13 mouse cellular contexts compared by ENCODE assay signal in genomic region chr1:180943896-180944295, GRCm38 (mm10). TPM values are rescaled to one million over a fixed set of nuclear protein-coding genes. Genes with fewer than 3 reads are reported as not detected.
DNase-seq lines count a peak whose midpoint lies in the region; ATAC-seq and TF ChIP-seq lines count a peak whose summit lies in the region.
"Had no signal": no experiment of that assay in that cellular context is flagged by ENCODE, and none has a peak within 500 bp of the region (broad histone marks: within the 10 kb centered on the region; RNA-seq: fewer than 3 reads in every experiment).

No protein-coding gene starts in this region.

- no peak for ATAC-seq in midbrain, embryonic 15.5 days (replicated peaks)
- ATAC-seq in megakaryocyte-erythroid progenitor cell, adult 5-6 weeks (replicated peaks; ENCODE audit: low FRiP score, low TSS enrichment, poor library complexity, severe bottlenecking), result no peak
- ATAC-seq: forebrain, embryonic 14.5 days had no signal

- peak; percentile 82 to 87 for DNase-seq in adrenal gland, adult (ENCODE audit: inconsistent age in 2 of 2, low spot score in 1 of 2)
- no peak for DNase-seq in adrenal gland, postnatal 4 days (ENCODE audit: low spot score in 2 of 2)
- no peak for DNase-seq in layer of hippocampus, adult 2 months (ENCODE audit: low spot score in 2 of 2)
- no peak for DNase-seq in layer of hippocampus, postnatal 14 days (ENCODE audit: low spot score in 2 of 2)
- DNase-seq: cerebellum, adult 9-11 months had no signal

- H3K27ac ChIP-seq in layer of hippocampus, adult 2 months, result peak overlapping the region; percentile 86; the same call in 1 of the 2 replicates
- H3K27ac ChIP-seq in cortical plate, adult 2 months (ENCODE audit: insufficient read depth, low read length), result 0 out of 2 replicates have a peak overlapping the region, but pooled peaks have one; percentile 92
- H3K27ac ChIP-seq in midbrain, embryonic 15.5 days, result no peak overlapping the region
- H3K27ac ChIP-seq: hindbrain, embryonic 14.5 days; neural tube, embryonic 15.5 days had no signal

- H3K4me2 ChIP-seq in midbrain, embryonic 15.5 days, result no peak overlapping the region

- 75% methylated on average over 1 of the region's 1 CpGs for WGBS in midbrain, embryonic 15.5 days

- TF ChIP-seq CTCF in layer of hippocampus, adult 2 months (conservative IDR thresholded peaks at IDR 0.05), result peak; percentile 26; the same call in 1 of the 2 replicates
- TF ChIP-seq CTCF in cortical plate, adult 2 months (IDR thresholded peaks at IDR 0.05; ENCODE audit: extremely low read depth, insufficient read depth, low read length), result no peak

- H3K4me1 ChIP-seq in cortical plate, adult 2 months (ENCODE audit: control insufficient read depth, insufficient read depth, low read length), result no peaks in the 10 kb centered on the region
- H3K4me1 ChIP-seq in megakaryocyte, embryonic 14.5 days, result peaks cover 59% of the 10 kb centered on the region
- H3K4me1 ChIP-seq in midbrain, embryonic 15.5 days, result peaks cover 13% of the 10 kb centered on the region

- H3K4me3 ChIP-seq in layer of hippocampus, adult 2 months, result no peak overlapping the region
- H3K4me3 ChIP-seq in cortical plate, adult 2 months (ENCODE audit: insufficient read depth, low read length), result no peak overlapping the region
- H3K4me3 ChIP-seq in megakaryocyte, embryonic 14.5 days (replicated peaks), result peak overlapping the region; percentile 99
- no peak overlapping the region for H3K4me3 ChIP-seq in midbrain, embryonic 15.5 days
- H3K4me3 ChIP-seq: neural tube, embryonic 15.5 days had no signal

- H3K9ac ChIP-seq in midbrain, embryonic 15.5 days, result no peak overlapping the region
- H3K9ac ChIP-seq: hindbrain, embryonic 14.5 days; neural tube, embryonic 15.5 days had no signal

- no peaks in the 10 kb centered on the region for H3K27me3 ChIP-seq in megakaryocyte, embryonic 14.5 days (replicated peaks)
- peaks cover 38% of the 10 kb centered on the region for H3K27me3 ChIP-seq in midbrain, embryonic 15.5 days (replicated peaks)

- H3K9me3 ChIP-seq in megakaryocyte, embryonic 14.5 days, result no peaks in the 10 kb centered on the region
- no peaks in the 10 kb centered on the region for H3K9me3 ChIP-seq in midbrain, embryonic 15.5 days
- H3K9me3 ChIP-seq: neural tube, embryonic 15.5 days had no signal

- peaks cover 30% of the 10 kb centered on the region for H3K36me3 ChIP-seq in megakaryocyte, embryonic 14.5 days (replicated peaks; ENCODE audit: low read length)
- no peaks in the 10 kb centered on the region for H3K36me3 ChIP-seq in midbrain, embryonic 15.5 days (replicated peaks)
- H3K36me3 ChIP-seq: neural tube, embryonic 15.5 days had no signal

- TF ChIP-seq POLR2A in cortical plate, adult 2 months (IDR thresholded peaks at IDR 0.05; ENCODE audit: extremely low read depth, insufficient read depth, low read length), result no peak

RNA-seq across cellular contexts. Expression of gene Tmem63a, which starts 1.8 kb away (rescaled TPM):
- 10 to 100 TPM; 32.2 to 33.0 TPM for total RNA-seq in adrenal gland, postnatal 4 days (2021)
- total RNA-seq in layer of hippocampus, adult 2 months (2021), result 10 to 100 TPM; 20.4 to 23.8 TPM
- total RNA-seq in layer of hippocampus, postnatal 14 days (2021), result 10 to 100 TPM in 1 of 2 experiments, 1 to 10 TPM in 1; 8.6 to 11.5 TPM
- polyA plus RNA-seq in cortical plate, adult 2 months (2012; rRNA removed), result 48.2 and 64.1 TPM in 2 replicates
- polyA plus RNA-seq in megakaryocyte, embryonic 14.5 days (2012; ENCODE audit: insufficient read depth, low replicate concordance), result 1.5 and 6.7 TPM in 2 replicates
- polyA plus RNA-seq in midbrain, embryonic 15.5 days (2015; fragmentation: Nextera tagmentation; extraction: Ambion mirVana), result 1.4 and 1.8 TPM in 2 replicates
- total RNA-seq in megakaryocyte-erythroid progenitor cell, adult 5-6 weeks (2014; fragmentation: Nextera tagmentation), result 22.5 and 26.6 TPM in 2 replicates
- total RNA-seq in megakaryocyte-erythroid progenitor cell, adult 5-6 weeks (2017), result 4.8 and 10.8 TPM in 2 replicates

RNA-seq across cellular contexts. Expression of gene Lefty1, which starts 9.1 kb away (rescaled TPM):
- total RNA-seq in adrenal gland, postnatal 4 days (2021), result 1 to 10 TPM; 1.4 to 2.7 TPM
- 10 to 100 TPM; 11.4 to 12.9 TPM for total RNA-seq in layer of hippocampus, adult 2 months (2021)
- total RNA-seq in layer of hippocampus, postnatal 14 days (2021), result 1 to 10 TPM; 7.2 to 9.3 TPM
- 1.5 and 8.1 TPM in 2 replicates for polyA plus RNA-seq in cortical plate, adult 2 months (2012; rRNA removed)
- 0.83 TPM in 1 of 2 replicates, not detected in the other for polyA plus RNA-seq in megakaryocyte, embryonic 14.5 days (2012; ENCODE audit: insufficient read depth, low replicate concordance)
- 0.22 and 0.28 TPM in 2 replicates for polyA plus RNA-seq in midbrain, embryonic 15.5 days (2015; fragmentation: Nextera tagmentation; extraction: Ambion mirVana)
- 6.4 and 11.9 TPM in 2 replicates for total RNA-seq in megakaryocyte-erythroid progenitor cell, adult 5-6 weeks (2014; fragmentation: Nextera tagmentation)
- total RNA-seq in megakaryocyte-erythroid progenitor cell, adult 5-6 weeks (2017), result 3.4 TPM in 1 of 2 replicates, not detected in the other

RNA-seq across cellular contexts. Expression of gene Pycr2, which starts 39.8 kb away (rescaled TPM):
- total RNA-seq in adrenal gland, postnatal 4 days (2021), result 10 to 100 TPM; 43.6 to 43.7 TPM
- total RNA-seq in layer of hippocampus, adult 2 months (2021), result 10 to 100 TPM; 42.9 to 44.9 TPM
- total RNA-seq in layer of hippocampus, postnatal 14 days (2021), result 10 to 100 TPM; 41.5 to 43.4 TPM
- 36.6 and 38.0 TPM in 2 replicates for polyA plus RNA-seq in cortical plate, adult 2 months (2012; rRNA removed)
- polyA plus RNA-seq in megakaryocyte, embryonic 14.5 days (2012; ENCODE audit: insufficient read depth, low replicate concordance), result 54.5 and 76.2 TPM in 2 replicates
- polyA plus RNA-seq in midbrain, embryonic 15.5 days (2015; fragmentation: Nextera tagmentation; extraction: Ambion mirVana), result 76.7 and 79.8 TPM in 2 replicates
- total RNA-seq in megakaryocyte-erythroid progenitor cell, adult 5-6 weeks (2014; fragmentation: Nextera tagmentation), result 57.0 and 70.4 TPM in 2 replicates
- 21.1 and 34.2 TPM in 2 replicates for total RNA-seq in megakaryocyte-erythroid progenitor cell, adult 5-6 weeks (2017)

RNA-seq across cellular contexts. Expression of gene Lefty2, which starts 51.0 kb away (rescaled TPM):
- under 1 TPM; 0.39 to 0.45 TPM for total RNA-seq in adrenal gland, postnatal 4 days (2021)
- 1 to 10 TPM; 1.4 to 2.0 TPM for total RNA-seq in layer of hippocampus, adult 2 months (2021)
- total RNA-seq in layer of hippocampus, postnatal 14 days (2021), result 1 to 10 TPM; 5.1 to 5.2 TPM
- polyA plus RNA-seq in cortical plate, adult 2 months (2012; rRNA removed), result 1.2 and 1.9 TPM in 2 replicates
- not detected in 2 replicates for polyA plus RNA-seq in megakaryocyte, embryonic 14.5 days (2012; ENCODE audit: insufficient read depth, low replicate concordance)
- 2.4 and 2.5 TPM in 2 replicates for polyA plus RNA-seq in midbrain, embryonic 15.5 days (2015; fragmentation: Nextera tagmentation; extraction: Ambion mirVana)
- not detected in 2 replicates for total RNA-seq in megakaryocyte-erythroid progenitor cell, adult 5-6 weeks (2014; fragmentation: Nextera tagmentation)
- total RNA-seq in megakaryocyte-erythroid progenitor cell, adult 5-6 weeks (2017), result not detected in 2 replicates
- polyA plus RNA-seq: C2C12 had no signal

Comparison
In these comparisons a context has a peak if more than half of its experiments do, and no peak if none do; other contexts are left out.
1. DNase-seq: peak in adrenal gland, adult (2 of 2); none in adrenal gland, postnatal 4 days (0 of 2), layer of hippocampus, adult 2 months (0 of 2) and layer of hippocampus, postnatal 14 days (0 of 2).